Mouse (Mus musculus) E14TG2a.4 (cell line): ENCODE measurements around the gene Ptx4.

ENCODE experiments used
- CTCF ChIP-seq: conservative IDR thresholded peaks from 2 replicates; pipeline ENCODE4 v1.5.1; 2014; ENCODE audit warnings: low read length
- POU5F1 ChIP-seq: IDR thresholded peaks from 2 replicates; pipeline ENCODE4 v1.6.1; 2014; ENCODE audit warnings: low read length, borderline replicate concordance

GRCm38 (mm10) chr17:25089158-25089557 lies 31.4 kb upstream of the Ptx4 start:
- TF ChIP-seq CTCF (peak; percentile 36), POU5F1 (no peak)
